24 mouse cellular contexts compared by ENCODE assay signal in genomic region chr11:85213215-85213614, GRCm38 (mm10). TPM values are rescaled to one million over a fixed set of nuclear protein-coding genes. Genes with fewer than 3 reads are reported as not detected.
DNase-seq lines count a peak whose midpoint lies in the region; ATAC-seq and TF ChIP-seq lines count a peak whose summit lies in the region.
"Had no signal": no experiment of that assay in that cellular context is flagged by ENCODE, and none has a peak within 500 bp of the region (broad histone marks: within the 10 kb centered on the region; RNA-seq: fewer than 3 reads in every experiment).

No protein-coding gene starts in this region.

- peak; percentile 17 for DNase-seq in liver
- no peak for DNase-seq in liver, embryonic 11.5 days (ENCODE audit: low spot score)
- peak; percentile 21 for DNase-seq in c-Kit-positive CD71-positive TER-119-negative erythroid progenitor cells, embryonic 14.5 days (ENCODE audit: low read depth)
- no peak for DNase-seq in liver, embryonic 13.5 days
- no peak for DNase-seq in stomach, postnatal 0 days (ENCODE audit: low spot score)
- no peak for DNase-seq in lung, postnatal 4 days
- DNase-seq in hindbrain, embryonic 10.5 days (ENCODE audit: low spot score): no peak
- DNase-seq: adrenal gland, adult 2 months; adrenal gland, postnatal 25 days; cerebellum, adult 11-12 months; cerebellum, adult 9-10 months; cerebellum, postnatal 25 days; gastrocnemius, postnatal 10 days; heart, adult 2 months; heart, postnatal 14 days had no signal

- H3K9ac ChIP-seq in liver, embryonic 11.5 days (ENCODE audit: low read depth, low read length): no peak overlapping the region
- H3K9ac ChIP-seq in liver, embryonic 13.5 days: no peak overlapping the region
- no peak overlapping the region for H3K9ac ChIP-seq in stomach, postnatal 0 days (ENCODE audit: low read length)
- H3K9ac ChIP-seq: embryonic facial prominence, embryonic 13.5 days; heart, embryonic 15.5 days had no signal

- no peak for ATAC-seq in liver, embryonic 11.5 days (replicated peaks; ENCODE audit: low FRiP score)
- peak; percentile 81 for ATAC-seq in liver, embryonic 13.5 days (ENCODE audit: low read depth)
- peak; percentile 73; the same call in 1 of the 2 replicates for ATAC-seq in stomach, postnatal 0 days (ENCODE audit: low FRiP score, low TSS enrichment)
- ATAC-seq: forebrain, embryonic 14.5 days; hindbrain, embryonic 16.5 days; inflammation-experienced regulatory T-cells, adult 6 months had no signal

- no peaks in the 10 kb centered on the region for H3K27me3 ChIP-seq in liver, embryonic 11.5 days (replicated peaks; ENCODE audit: control insufficient read depth, insufficient read depth, low read length)
- no peaks in the 10 kb centered on the region for H3K27me3 ChIP-seq in liver, embryonic 13.5 days
- no peaks in the 10 kb centered on the region for H3K27me3 ChIP-seq in stomach, postnatal 0 days (ENCODE audit: control insufficient read depth, insufficient read depth, low read length)
- H3K27me3 ChIP-seq in hindbrain, embryonic 10.5 days (ENCODE audit: insufficient read depth, poor library complexity, severe bottlenecking): no peaks in the 10 kb centered on the region
- H3K27me3 ChIP-seq: embryonic facial prominence, embryonic 13.5 days; heart, embryonic 15.5 days had no signal

- H3K4me2 ChIP-seq in liver, embryonic 11.5 days: no peak overlapping the region
- no peak overlapping the region for H3K4me2 ChIP-seq in liver, embryonic 13.5 days
- no peak overlapping the region for H3K4me2 ChIP-seq in stomach, postnatal 0 days (replicated peaks; ENCODE audit: low read depth)
- H3K4me2 ChIP-seq: embryonic facial prominence, embryonic 13.5 days; heart, embryonic 11.5 days; heart, embryonic 15.5 days had no signal

- no peak for TF ChIP-seq EP300 in stomach, postnatal 0 days (optimal IDR thresholded peaks at IDR 0.05)

- H3K4me1 ChIP-seq in liver, embryonic 11.5 days (replicated peaks; ENCODE audit: control insufficient read depth, insufficient read depth, low read length): no peaks in the 10 kb centered on the region; the same call in 1 of the 2 replicates
- peaks cover 11% of the 10 kb centered on the region for H3K4me1 ChIP-seq in liver, embryonic 13.5 days (replicated peaks)
- H3K4me1 ChIP-seq in stomach, postnatal 0 days (replicated peaks; ENCODE audit: control insufficient read depth, insufficient read depth): no peaks in the 10 kb centered on the region
- H3K4me1 ChIP-seq in hindbrain, embryonic 10.5 days (replicated peaks): no peaks in the 10 kb centered on the region
- H3K4me1 ChIP-seq: forebrain, embryonic 10.5 days had no signal

- no peaks in the 10 kb centered on the region for H3K9me3 ChIP-seq in liver, embryonic 11.5 days (ENCODE audit: control insufficient read depth, low read length)
- H3K9me3 ChIP-seq in liver, embryonic 13.5 days (replicated peaks): no peaks in the 10 kb centered on the region
- no peaks in the 10 kb centered on the region for H3K9me3 ChIP-seq in stomach, postnatal 0 days (ENCODE audit: control insufficient read depth, low read length)
- H3K9me3 ChIP-seq in hindbrain, embryonic 10.5 days: no peaks in the 10 kb centered on the region
- H3K9me3 ChIP-seq: embryonic facial prominence, embryonic 13.5 days; forebrain, embryonic 10.5 days; heart, embryonic 15.5 days had no signal

- 69% methylated on average over 2 of the region's 2 CpGs for WGBS in liver, embryonic 11.5 days
- 53% methylated on average over 2 of the region's 2 CpGs for WGBS in liver, embryonic 13.5 days (ENCODE audit: insufficient replicate concordance)
- 70% methylated on average over 2 of the region's 2 CpGs for WGBS in stomach, postnatal 0 days
- WGBS in hindbrain, embryonic 10.5 days: 95% methylated on average over 2 of the region's 2 CpGs

- no peak overlapping the region for H3K27ac ChIP-seq in liver, embryonic 11.5 days (ENCODE audit: low read depth, low read length)
- no peak overlapping the region for H3K27ac ChIP-seq in liver, embryonic 13.5 days
- no peak overlapping the region for H3K27ac ChIP-seq in stomach, postnatal 0 days (replicated peaks)
- no peak overlapping the region for H3K27ac ChIP-seq in hindbrain, embryonic 10.5 days
- H3K27ac ChIP-seq: embryonic facial prominence, embryonic 13.5 days; forebrain, embryonic 10.5 days; heart, adult 2 months; heart, embryonic 15.5 days had no signal

- no peak overlapping the region for H3K4me3 ChIP-seq in liver, embryonic 11.5 days (ENCODE audit: low read depth, low read length)
- H3K4me3 ChIP-seq in liver, embryonic 13.5 days (replicated peaks): no peak overlapping the region
- H3K4me3 ChIP-seq in stomach, postnatal 0 days (ENCODE audit: low read depth, low read length): no peak overlapping the region
- no peak overlapping the region for H3K4me3 ChIP-seq in hindbrain, embryonic 10.5 days
- H3K4me3 ChIP-seq: embryonic facial prominence, embryonic 13.5 days; forebrain, embryonic 10.5 days; heart, adult 2 months; heart, embryonic 15.5 days had no signal

- TF ChIP-seq CTCF in stomach, postnatal 0 days (IDR thresholded peaks at IDR 0.05; ENCODE audit: low read depth): no peak

- peaks cover 22% of the 10 kb centered on the region for H3K36me3 ChIP-seq in liver, embryonic 11.5 days (ENCODE audit: control insufficient read depth, insufficient read depth, low read length)
- peaks cover 59% of the 10 kb centered on the region for H3K36me3 ChIP-seq in liver, embryonic 13.5 days
- H3K36me3 ChIP-seq in stomach, postnatal 0 days (ENCODE audit: control insufficient read depth, insufficient read depth, low read length): peaks cover 19% of the 10 kb centered on the region
- peaks cover 86% of the 10 kb centered on the region for H3K36me3 ChIP-seq in hindbrain, embryonic 10.5 days

RNA-seq across cellular contexts. Expression of gene Appbp2, which starts 21.7 kb away (rescaled TPM):
- 37.1 and 38.6 TPM in 2 replicates for polyA plus RNA-seq in liver, embryonic 11.5 days (2014; fragmentation: Nextera tagmentation; extraction: Ambion mirVana)
- 15.7 and 17.7 TPM in 2 replicates for polyA plus RNA-seq in liver, embryonic 13.5 days (2015; fragmentation: Nextera tagmentation; extraction: Ambion mirVana)
- polyA plus RNA-seq in stomach, postnatal 0 days (2015; fragmentation: Nextera tagmentation; extraction: Ambion mirVana): 23.1 and 24.2 TPM in 2 replicates
- 38.7 and 45.0 TPM in 2 replicates for polyA plus RNA-seq in hindbrain, embryonic 10.5 days (2016; fragmentation: Nextera tagmentation; extraction: Ambion mirVana)

RNA-seq across cellular contexts. Expression of gene 1700125H20Rik, which starts 43.0 kb away (rescaled TPM):
- polyA plus RNA-seq in liver, embryonic 11.5 days (2014; fragmentation: Nextera tagmentation; extraction: Ambion mirVana): 0.26 TPM in 1 of 2 replicates, not detected in the other
- 0.16 TPM in 1 of 2 replicates, not detected in the other for polyA plus RNA-seq in liver, embryonic 13.5 days (2015; fragmentation: Nextera tagmentation; extraction: Ambion mirVana)
- polyA plus RNA-seq in stomach, postnatal 0 days (2015; fragmentation: Nextera tagmentation; extraction: Ambion mirVana): 0.19 TPM in 1 of 2 replicates, not detected in the other
- 0.24 TPM in 1 of 2 replicates, not detected in the other for polyA plus RNA-seq in hindbrain, embryonic 10.5 days (2016; fragmentation: Nextera tagmentation; extraction: Ambion mirVana)
- polyA plus RNA-seq: adrenal gland, adult 2 months; C2C12; cortical plate, adult 2 months; heart, adult 2 months; heart, embryonic 11.5 days; heart, embryonic 15.5 days; inflammation-experienced regulatory T-cells, adult 6 months had no signal

Comparison
In these comparisons a context has a peak if more than half of its experiments do, and no peak if none do; other contexts are left out.
1. DNase-seq: peak in liver (single experiment) and c-Kit-positive CD71-positive TER-119-negative erythroid progenitor cells, embryonic 14.5 days (single experiment); none in liver, embryonic 11.5 days (single experiment), liver, embryonic 13.5 days (single experiment), stomach, postnatal 0 days (single experiment), lung, postnatal 4 days (0 of 2) and hindbrain, embryonic 10.5 days (single experiment).